Mouse (Mus musculus) lung, adult 2 months (tissue): ENCODE results near the gene Eps15.

Experiments used
- CTCF ChIP-seq: fragments of 200-500 bp; IDR thresholded peaks from 2 replicates; pipeline ENCODE4 v1.5.1; 2011; ENCODE audit warnings: mild to moderate bottlenecking, low read length, control low read depth; ENCODE audit not compliant: insufficient read depth
- POLR2A ChIP-seq: fragments of 200-500 bp; IDR thresholded peaks from 2 replicates; pipeline ENCODE4 v1.6.1; 2011; ENCODE audit warnings: low read depth, mild to moderate bottlenecking, control low read depth, low read length, borderline replicate concordance; ENCODE audit errors: extremely low read depth

GRCm38 (mm10) chr4:109411377-109411967, 131.4 kb downstream of the Eps15 start:
- TF ChIP-seq CTCF, result no peak
- TF ChIP-seq POLR2A, result no peak
